Mouse (Mus musculus): ENCODE results near the gene Magi3. TPM values are rescaled to one million over a fixed set of nuclear protein-coding genes. Genes with fewer than 3 reads are reported as not detected.
A peak's percentile ranks its signal among the peaks of the same experiment; 100 is the strongest.

The Magi3 gene
- polyA plus RNA-seq, 1 experiment from 2014 or later: 5.6 TPM

- no peak overlapping the region for H3K4me2 ChIP-seq
- H3K36me3 ChIP-seq (replicated peaks): peaks cover 32% of the 10 kb centered on the region
- H3K9me3 ChIP-seq: no peaks in the 10 kb centered on the region
- H3K4me1 ChIP-seq: no peaks in the 10 kb centered on the region
- H3K4me3 ChIP-seq (replicated peaks): no peak overlapping the region
- ATAC-seq (ENCODE audit: low FRiP score): no peak
- H3K27ac ChIP-seq: no peak overlapping the region
- H3K27me3 ChIP-seq: no peaks in the 10 kb centered on the region
- no peak overlapping the region for H3K9ac ChIP-seq
- WGBS: 84% methylated on average over 2 of the region's 2 CpGs
Observed at GRCm38 (mm10) chr3:104011972-104012371, 208.2 kb downstream of the Magi3 start.

- Histone ChIP-seq H3K9ac (no peak overlapping the region), H3K4me3 (replicated peaks) (no peak overlapping the region), H3K27me3 (no peaks in the 10 kb centered on the region), H3K4me2 (no peak overlapping the region), H3K4me1 (no peaks in the 10 kb centered on the region), H3K27ac (no peak overlapping the region), H3K9me3 (no peaks in the 10 kb centered on the region), H3K36me3 (replicated peaks) (peaks cover 33% of the 10 kb centered on the region)
- no peak for ATAC-seq (ENCODE audit: low FRiP score)
- 89% methylated on average over 5 of the region's 5 CpGs for WGBS
Observed at GRCm38 (mm10) chr3:104009924-104010662, 210.1 kb downstream of the Magi3 start.

GRCm38 (mm10) chr3:104007479-104007878 lies 212.7 kb downstream of the Magi3 start:
- Histone ChIP-seq H3K27ac (no peak overlapping the region), H3K27me3 (no peaks in the 10 kb centered on the region), H3K9me3 (no peaks in the 10 kb centered on the region), H3K9ac (no peak overlapping the region), H3K4me2 (no peak overlapping the region), H3K4me1 (no peaks in the 10 kb centered on the region), H3K4me3 (replicated peaks) (no peak overlapping the region), H3K36me3 (replicated peaks) (peaks cover 39% of the 10 kb centered on the region)
- peak; percentile 51; the same call in 1 of the 2 replicates for ATAC-seq (ENCODE audit: low FRiP score)
- WGBS: 59% methylated on average over 8 of the region's 8 CpGs

GRCm38 (mm10) chr3:104006896-104007466 lies 213.2 kb downstream of the Magi3 start:
- 79% methylated on average over 8 of the region's 8 CpGs for WGBS
- H3K9ac ChIP-seq: no peak overlapping the region
- no peak overlapping the region for H3K4me3 ChIP-seq (replicated peaks)
- no peaks in the 10 kb centered on the region for H3K4me1 ChIP-seq
- peaks cover 42% of the 10 kb centered on the region for H3K36me3 ChIP-seq (replicated peaks)
- no peak overlapping the region for H3K27ac ChIP-seq
- no peaks in the 10 kb centered on the region for H3K27me3 ChIP-seq
- H3K9me3 ChIP-seq: no peaks in the 10 kb centered on the region
- ATAC-seq (ENCODE audit: low FRiP score): no peak
- H3K4me2 ChIP-seq: no peak overlapping the region

- Histone ChIP-seq H3K9me3 (no peaks in the 10 kb centered on the region), H3K27ac (no peak overlapping the region), H3K27me3 (no peaks in the 10 kb centered on the region), H3K4me1 (no peaks in the 10 kb centered on the region), H3K9ac (no peak overlapping the region), H3K4me3 (replicated peaks) (no peak overlapping the region), H3K4me2 (no peak overlapping the region), H3K36me3 (replicated peaks) (peaks cover 66% of the 10 kb centered on the region)
- 96% methylated on average over 4 of the region's 4 CpGs for WGBS
- ATAC-seq (ENCODE audit: low FRiP score): no peak
Observed at GRCm38 (mm10) chr3:103998724-103999123, 221.4 kb downstream of the Magi3 start.

GRCm38 (mm10) chr3:103991271-103991670 lies 228.9 kb downstream of the Magi3 start:
- Histone ChIP-seq H3K4me3 (replicated peaks) (no peak overlapping the region), H3K9ac (no peak overlapping the region), H3K27ac (no peak overlapping the region), H3K27me3 (no peaks in the 10 kb centered on the region), H3K36me3 (replicated peaks) (peaks cover 56% of the 10 kb centered on the region), H3K4me2 (no peak overlapping the region), H3K9me3 (no peaks in the 10 kb centered on the region), H3K4me1 (no peaks in the 10 kb centered on the region)
- WGBS: 93% methylated on average over 3 of the region's 3 CpGs
- no peak for ATAC-seq (ENCODE audit: low FRiP score)

- Histone ChIP-seq H3K9ac (no peak overlapping the region), H3K36me3 (replicated peaks) (peaks cover 57% of the 10 kb centered on the region), H3K4me2 (no peak overlapping the region), H3K4me1 (no peaks in the 10 kb centered on the region), H3K9me3 (no peaks in the 10 kb centered on the region), H3K27me3 (no peaks in the 10 kb centered on the region), H3K4me3 (replicated peaks) (no peak overlapping the region), H3K27ac (no peak overlapping the region)
- WGBS: 95% methylated on average over 4 of the region's 4 CpGs
- no peak for ATAC-seq (ENCODE audit: low FRiP score)
Observed at GRCm38 (mm10) chr3:103989352-103989751, 230.8 kb downstream of the Magi3 start.

- H3K4me1 ChIP-seq: no peaks in the 10 kb centered on the region
- H3K27me3 ChIP-seq: no peaks in the 10 kb centered on the region
- H3K36me3 ChIP-seq (replicated peaks): peaks cover 59% of the 10 kb centered on the region
- H3K27ac ChIP-seq: no peak overlapping the region
- no peak overlapping the region for H3K4me3 ChIP-seq (replicated peaks)
- no peak for ATAC-seq (ENCODE audit: low FRiP score)
- H3K9me3 ChIP-seq: no peaks in the 10 kb centered on the region
- H3K9ac ChIP-seq: no peak overlapping the region
- WGBS: 69% methylated on average over 5 of the region's 5 CpGs
- no peak overlapping the region for H3K4me2 ChIP-seq
Observed at GRCm38 (mm10) chr3:103987831-103988432, 232.2 kb downstream of the Magi3 start.

GRCm38 (mm10) chr3:103985194-103985593 lies 235.0 kb downstream of the Magi3 start:
- no peaks in the 10 kb centered on the region for H3K9me3 ChIP-seq
- no peaks in the 10 kb centered on the region for H3K4me1 ChIP-seq
- peaks cover 48% of the 10 kb centered on the region for H3K36me3 ChIP-seq (replicated peaks)
- WGBS: 93% methylated on average over 2 of the region's 2 CpGs
- H3K4me2 ChIP-seq: no peak overlapping the region
- no peak overlapping the region for H3K9ac ChIP-seq
- H3K27ac ChIP-seq: no peak overlapping the region
- H3K27me3 ChIP-seq: no peaks in the 10 kb centered on the region
- H3K4me3 ChIP-seq (replicated peaks): no peak overlapping the region
- no peak for ATAC-seq (ENCODE audit: low FRiP score)

GRCm38 (mm10) chr3:103984556-103984955 lies 235.6 kb downstream of the Magi3 start:
- WGBS: 70% methylated on average over 4 of the region's 4 CpGs
- H3K27me3 ChIP-seq: no peaks in the 10 kb centered on the region
- no peaks in the 10 kb centered on the region for H3K9me3 ChIP-seq
- H3K4me1 ChIP-seq: no peaks in the 10 kb centered on the region
- ATAC-seq (ENCODE audit: low FRiP score): no peak
- H3K27ac ChIP-seq: no peak overlapping the region
- H3K36me3 ChIP-seq (replicated peaks): peaks cover 42% of the 10 kb centered on the region
- no peak overlapping the region for H3K4me3 ChIP-seq (replicated peaks)
- H3K4me2 ChIP-seq: no peak overlapping the region
- H3K9ac ChIP-seq: no peak overlapping the region

- H3K9me3 ChIP-seq: no peaks in the 10 kb centered on the region
- H3K4me1 ChIP-seq: peaks cover 13% of the 10 kb centered on the region
- 97% methylated on average over 2 of the region's 2 CpGs for WGBS
- H3K27ac ChIP-seq: no peak overlapping the region
- H3K9ac ChIP-seq: no peak overlapping the region
- H3K36me3 ChIP-seq (replicated peaks): peaks cover 24% of the 10 kb centered on the region
- no peak overlapping the region for H3K4me2 ChIP-seq
- no peaks in the 10 kb centered on the region for H3K27me3 ChIP-seq
- no peak overlapping the region for H3K4me3 ChIP-seq (replicated peaks)
- no peak for ATAC-seq (ENCODE audit: low FRiP score)
Observed at GRCm38 (mm10) chr3:103971157-103971556, 249.0 kb downstream of the Magi3 start.

- Histone ChIP-seq H3K4me3 (replicated peaks) (peak overlapping the region; percentile 91), H3K9me3 (no peaks in the 10 kb centered on the region), H3K27ac (peak overlapping the region; percentile 98), H3K4me2 (peak overlapping the region; percentile 84), H3K27me3 (no peaks in the 10 kb centered on the region), H3K36me3 (replicated peaks) (peaks cover 22% of the 10 kb centered on the region), H3K4me1 (peaks cover 13% of the 10 kb centered on the region), H3K9ac (peak overlapping the region; percentile 88)
- WGBS: under 1% methylated on average over 22 of the region's 24 CpGs
- peak; percentile 84 for ATAC-seq (ENCODE audit: low FRiP score)
Observed at GRCm38 (mm10) chr3:103968701-103969100, 251.5 kb downstream of the Magi3 start.
